Mouse (Mus musculus): Measurements from ENCODE around the gene Cphx1.
"Not testable (repeated sequence)": the region's sequence is repeated elsewhere in the genome, so short reads cannot be mapped to it uniquely, and the experiment has no call there.

- TF ChIP-seq POLR2A (IDR thresholded peaks at IDR 0.05; ENCODE audit: low read depth, low read length); CTCF (conservative IDR thresholded peaks at IDR 0.05; ENCODE audit: insufficient read depth, insufficient read length, low read depth, low read length): not testable (repeated sequence)
These were observed 32.9 kb upstream of the Cphx1 start for GRCm38 (mm10) chr14:25905243-25905642.
